Mouse (Mus musculus) testis, adult 2 months (tissue): ENCODE measurements around the gene Dnaaf1.

Experiments
- CTCF ChIP-seq: fragments of 200-500 bp; IDR thresholded peaks from 2 replicates; pipeline ENCODE4 v1.5.1; 2012; ENCODE audit warnings: low read depth, mild to moderate bottlenecking, inconsistent platforms, low read length, moderate library complexity; ENCODE audit not compliant: control insufficient read depth, insufficient read depth, insufficient replicate concordance
- POLR2A ChIP-seq: fragments of 200-500 bp; IDR thresholded peaks from 2 replicates; pipeline ENCODE4 v1.6.1; 2012; ENCODE audit warnings: low read depth, mild to moderate bottlenecking, inconsistent platforms, low read length, moderate library complexity; ENCODE audit not compliant: control insufficient read depth

- TF ChIP-seq CTCF (no peak), POLR2A (no peak)
These were observed 52.2 kb downstream of the Dnaaf1 start for GRCm38 (mm10) chr8:119627199-119627598.
